Mouse (Mus musculus): Measurements from ENCODE around the gene Gadd45gip1. TPM values are rescaled to one million over a fixed set of nuclear protein-coding genes. Genes with fewer than 3 reads are reported as not detected.

The Gadd45gip1 gene
- polyA plus RNA-seq, 1 experiment from 2014 or later, result 32.7 TPM

GRCm38 (mm10) chr8:84874339-84874738 is 43.0 kb downstream of the Gadd45gip1 start:
- Histone ChIP-seq H3K27ac (replicated peaks; ENCODE audit: low read depth, low read length) (no peak overlapping the region), H3K4me2 (ENCODE audit: low read length) (no peak overlapping the region), H3K9me3 (ENCODE audit: control insufficient read depth, low read length) (no peaks in the 10 kb centered on the region), H3K36me3 (ENCODE audit: control insufficient read depth, insufficient read depth, low read length) (peaks cover 12% of the 10 kb centered on the region), H3K4me1 (ENCODE audit: control insufficient read depth, insufficient read depth, low read length) (peaks cover 5% of the 10 kb centered on the region), H3K27me3 (ENCODE audit: control insufficient read depth, insufficient read depth, low read length) (0 out of 2 replicates have a peak, but pooled peaks cover 7% of the 10 kb centered on the region), H3K4me3 (replicated peaks; ENCODE audit: low read depth, low read length) (no peak overlapping the region), H3K9ac (replicated peaks; ENCODE audit: low read length) (no peak overlapping the region)
- 94% methylated on average over 3 of the region's 3 CpGs for WGBS
- DNase-seq, result no peak
- no peak for ATAC-seq (ENCODE audit: low FRiP score, low TSS enrichment)

- Histone ChIP-seq H3K4me3 (replicated peaks; ENCODE audit: low read depth, low read length) (no peak overlapping the region), H3K9ac (replicated peaks; ENCODE audit: low read length) (no peak overlapping the region), H3K36me3 (ENCODE audit: control insufficient read depth, insufficient read depth, low read length) (no peaks in the 10 kb centered on the region), H3K9me3 (ENCODE audit: control insufficient read depth, low read length) (no peaks in the 10 kb centered on the region), H3K27ac (replicated peaks; ENCODE audit: low read depth, low read length) (no peak overlapping the region), H3K4me2 (ENCODE audit: low read length) (no peak overlapping the region), H3K4me1 (ENCODE audit: control insufficient read depth, insufficient read depth, low read length) (peaks cover 2% of the 10 kb centered on the region), H3K27me3 (ENCODE audit: control insufficient read depth, insufficient read depth, low read length) (0 out of 2 replicates have a peak, but pooled peaks cover 4% of the 10 kb centered on the region)
- no peak for ATAC-seq (ENCODE audit: low FRiP score, low TSS enrichment)
- DNase-seq, result peak; percentile 8
- 85% methylated on average over 3 of the region's 3 CpGs for WGBS
These were observed 46.1 kb downstream of the Gadd45gip1 start for GRCm38 (mm10) chr8:84877297-84878035.

- Histone ChIP-seq H3K9me3 (ENCODE audit: control insufficient read depth, low read length) (no peaks in the 10 kb centered on the region), H3K36me3 (ENCODE audit: control insufficient read depth, insufficient read depth, low read length) (no peaks in the 10 kb centered on the region), H3K27me3 (ENCODE audit: control insufficient read depth, insufficient read depth, low read length) (no peaks in the 10 kb centered on the region), H3K4me3 (replicated peaks; ENCODE audit: low read depth, low read length) (no peak overlapping the region), H3K9ac (replicated peaks; ENCODE audit: low read length) (no peak overlapping the region), H3K27ac (replicated peaks; ENCODE audit: low read depth, low read length) (no peak overlapping the region), H3K4me2 (ENCODE audit: low read length) (no peak overlapping the region), H3K4me1 (ENCODE audit: control insufficient read depth, insufficient read depth, low read length) (no peaks in the 10 kb centered on the region)
- 93% methylated on average over 1 of the region's 1 CpGs for WGBS
- ATAC-seq (ENCODE audit: low FRiP score, low TSS enrichment) (no peak), DNase-seq (no peak)
These were observed 47.6 kb downstream of the Gadd45gip1 start for GRCm38 (mm10) chr8:84878915-84879314.

- Histone ChIP-seq H3K9ac (replicated peaks; ENCODE audit: low read length) (no peak overlapping the region), H3K4me2 (ENCODE audit: low read length) (no peak overlapping the region)
- WGBS, result 88% methylated on average over 4 of the region's 4 CpGs
These were observed 53.4 kb downstream of the Gadd45gip1 start for GRCm38 (mm10) chr8:84884728-84885127.

More at GRCm38 (mm10) chr8:84884728-84885127, 53.4 kb downstream of the Gadd45gip1 start:
- no peak for ATAC-seq (ENCODE audit: low FRiP score, low TSS enrichment)
- H3K4me3 ChIP-seq (replicated peaks; ENCODE audit: low read depth, low read length), result no peak overlapping the region
- no peaks in the 10 kb centered on the region for H3K4me1 ChIP-seq (ENCODE audit: control insufficient read depth, insufficient read depth, low read length)
- DNase-seq, result no peak
- H3K9me3 ChIP-seq (ENCODE audit: control insufficient read depth, low read length), result no peaks in the 10 kb centered on the region
- peaks cover 37% of the 10 kb centered on the region for H3K36me3 ChIP-seq (ENCODE audit: control insufficient read depth, insufficient read depth, low read length)
- H3K27ac ChIP-seq (replicated peaks; ENCODE audit: low read depth, low read length), result no peak overlapping the region
- no peaks in the 10 kb centered on the region for H3K27me3 ChIP-seq (ENCODE audit: control insufficient read depth, insufficient read depth, low read length)

Small RNA genes within 50 kb of the gene (microRNA-seq; reads per million reads assigned to microRNA genes)
- 3.8 reads per million, percentile 23 among the genes with 10 or more reads in this experiment for gene Mir7069

Other genes starting within 250 kb of the Gadd45gip1 start
- 15.5 and 16.0 TPM in 2 replicates for gene Ier2, start 168.7 kb upstream of the Gadd45gip1 start, polyA plus RNA-seq (2014; fragmentation: Nextera tagmentation; extraction: Ambion mirVana)
- 56.9 and 59.6 TPM in 2 replicates for gene Trmt1, start 145.2 kb upstream of the Gadd45gip1 start, polyA plus RNA-seq (2014; fragmentation: Nextera tagmentation; extraction: Ambion mirVana)
- gene Nacc1, start 143.7 kb upstream of the Gadd45gip1 start, polyA plus RNA-seq (2014; fragmentation: Nextera tagmentation; extraction: Ambion mirVana), result 19.1 and 20.2 TPM in 2 replicates
- 1.5 and 3.8 TPM in 2 replicates for gene Lyl1, start 130.1 kb upstream of the Gadd45gip1 start, polyA plus RNA-seq (2014; fragmentation: Nextera tagmentation; extraction: Ambion mirVana)
- 0.67 and 0.91 TPM in 2 replicates for gene G430095P16Rik, start 108.5 kb upstream of the Gadd45gip1 start, polyA plus RNA-seq (2014; fragmentation: Nextera tagmentation; extraction: Ambion mirVana)
- gene Nfix, start 31.2 kb upstream of the Gadd45gip1 start, polyA plus RNA-seq (2014; fragmentation: Nextera tagmentation; extraction: Ambion mirVana), result 45.9 and 49.8 TPM in 2 replicates
- gene Dand5, start 8.7 kb upstream of the Gadd45gip1 start, polyA plus RNA-seq (2014; fragmentation: Nextera tagmentation; extraction: Ambion mirVana), result 9.9 and 12.7 TPM in 2 replicates
- 83.4 and 84.3 TPM in 2 replicates for gene Rad23a, start 9.1 kb downstream of the Gadd45gip1 start, polyA plus RNA-seq (2014; fragmentation: Nextera tagmentation; extraction: Ambion mirVana)
- gene Calr, start 15.4 kb downstream of the Gadd45gip1 start, polyA plus RNA-seq (2014; fragmentation: Nextera tagmentation; extraction: Ambion mirVana), result 434 and 525 TPM in 2 replicates
- 95.6 and 111 TPM in 2 replicates for gene Farsa, start 25.5 kb downstream of the Gadd45gip1 start, polyA plus RNA-seq (2014; fragmentation: Nextera tagmentation; extraction: Ambion mirVana)
- 17.4 and 27.4 TPM in 2 replicates for gene Syce2, start 40.6 kb downstream of the Gadd45gip1 start, polyA plus RNA-seq (2014; fragmentation: Nextera tagmentation; extraction: Ambion mirVana)
- gene Gcdh, start 62.4 kb downstream of the Gadd45gip1 start, polyA plus RNA-seq (2014; fragmentation: Nextera tagmentation; extraction: Ambion mirVana), result 22.4 and 25.9 TPM in 2 replicates
- gene Klf1, start 70.4 kb downstream of the Gadd45gip1 start, polyA plus RNA-seq (2014; fragmentation: Nextera tagmentation; extraction: Ambion mirVana), result 0.19 and 0.63 TPM in 2 replicates
- gene Dnase2a, start 77.0 kb downstream of the Gadd45gip1 start, polyA plus RNA-seq (2014; fragmentation: Nextera tagmentation; extraction: Ambion mirVana), result 4.0 and 5.4 TPM in 2 replicates
- 69.5 and 69.9 TPM in 2 replicates for gene Mast1, start 105.8 kb downstream of the Gadd45gip1 start, polyA plus RNA-seq (2014; fragmentation: Nextera tagmentation; extraction: Ambion mirVana)
- 0.99 and 1.4 TPM in 2 replicates for gene Rtbdn, start 115.5 kb downstream of the Gadd45gip1 start, polyA plus RNA-seq (2014; fragmentation: Nextera tagmentation; extraction: Ambion mirVana)
- not detected in 2 replicates for gene Gm49661, start 137.9 kb downstream of the Gadd45gip1 start, polyA plus RNA-seq (2014; fragmentation: Nextera tagmentation; extraction: Ambion mirVana)
- 1,531 and 1,588 TPM in 2 replicates for gene Prdx2, start 138.1 kb downstream of the Gadd45gip1 start, polyA plus RNA-seq (2014; fragmentation: Nextera tagmentation; extraction: Ambion mirVana)
- 51.7 and 54.4 TPM in 2 replicates for gene Rnaseh2a, start 138.2 kb downstream of the Gadd45gip1 start, polyA plus RNA-seq (2014; fragmentation: Nextera tagmentation; extraction: Ambion mirVana)
- 4.3 and 5.7 TPM in 2 replicates for gene Junb, start 147.2 kb downstream of the Gadd45gip1 start, polyA plus RNA-seq (2014; fragmentation: Nextera tagmentation; extraction: Ambion mirVana)
- 25.8 and 31.4 TPM in 2 replicates for gene Hook2, start 159.1 kb downstream of the Gadd45gip1 start, polyA plus RNA-seq (2014; fragmentation: Nextera tagmentation; extraction: Ambion mirVana)
- gene Best2, start 183.0 kb downstream of the Gadd45gip1 start, polyA plus RNA-seq (2014; fragmentation: Nextera tagmentation; extraction: Ambion mirVana), result not detected in 2 replicates
- 130 and 155 TPM in 2 replicates for gene Asna1, start 193.8 kb downstream of the Gadd45gip1 start, polyA plus RNA-seq (2014; fragmentation: Nextera tagmentation; extraction: Ambion mirVana)
- 157 and 191 TPM in 2 replicates for gene Trir, start 195.3 kb downstream of the Gadd45gip1 start, polyA plus RNA-seq (2014; fragmentation: Nextera tagmentation; extraction: Ambion mirVana)
- gene Tnpo2, start 205.4 kb downstream of the Gadd45gip1 start, polyA plus RNA-seq (2014; fragmentation: Nextera tagmentation; extraction: Ambion mirVana), result 32.0 and 41.0 TPM in 2 replicates
- gene Fbxw9, start 228.5 kb downstream of the Gadd45gip1 start, polyA plus RNA-seq (2014; fragmentation: Nextera tagmentation; extraction: Ambion mirVana), result 65.0 and 80.9 TPM in 2 replicates
- 1.7 TPM in 1 of 2 replicates, not detected in the other for gene Gm5741, start 236.5 kb downstream of the Gadd45gip1 start, polyA plus RNA-seq (2014; fragmentation: Nextera tagmentation; extraction: Ambion mirVana)
- gene Dhps, start 240.2 kb downstream of the Gadd45gip1 start, polyA plus RNA-seq (2014; fragmentation: Nextera tagmentation; extraction: Ambion mirVana), result 88.8 and 95.8 TPM in 2 replicates
- 141 and 154 TPM in 2 replicates for gene Wdr83os, start 249.2 kb downstream of the Gadd45gip1 start, polyA plus RNA-seq (2014; fragmentation: Nextera tagmentation; extraction: Ambion mirVana)
- gene Wdr83, start 249.8 kb downstream of the Gadd45gip1 start, polyA plus RNA-seq (2014; fragmentation: Nextera tagmentation; extraction: Ambion mirVana), result 53.9 and 58.2 TPM in 2 replicates

All from midbrain, embryonic 14.5 days (tissue).